Mouse (Mus musculus) hindbrain, embryonic 11.5 days (tissue): ENCODE results near the gene Olfr453. TPM values are rescaled to one million over a fixed set of nuclear protein-coding genes. Genes with fewer than 3 reads are reported as not detected.

ENCODE experiments used
- polyA plus RNA-seq: library from polyadenylated mRNA; unstranded; fragments of >200 nt; fragmentation: Nextera tagmentation; extraction: Ambion mirVana; gene quantifications from 2 replicates; pipeline ENCODE4 v1.2.1, GENCODE M21; 2014

Gene Olfr453
- polyA plus RNA-seq, 1 experiment from 2014 or later = not detected

Other genes starting within 250 kb of the Olfr453 start
- not detected in 2 replicates for gene Olfr455, start 191.8 kb upstream of the Olfr453 start, polyA plus RNA-seq
- not detected in 2 replicates for gene Tcaf3, start 141.7 kb upstream of the Olfr453 start, polyA plus RNA-seq
- 2.1 and 2.6 TPM in 2 replicates for gene Tcaf2, start 94.1 kb upstream of the Olfr453 start, polyA plus RNA-seq
- 161 and 162 TPM in 2 replicates for gene Tcaf1, start 29.3 kb upstream of the Olfr453 start, polyA plus RNA-seq
- gene Olfr38, start 17.0 kb downstream of the Olfr453 start, polyA plus RNA-seq = not detected in 2 replicates
- not detected in 2 replicates for gene Olfr452, start 45.7 kb downstream of the Olfr453 start, polyA plus RNA-seq
- gene Olfr450, start 72.6 kb downstream of the Olfr453 start, polyA plus RNA-seq = not detected in 2 replicates
- not detected in 2 replicates for gene Olfr449, start 95.0 kb downstream of the Olfr453 start, polyA plus RNA-seq
- gene Olfr448, start 151.1 kb downstream of the Olfr453 start, polyA plus RNA-seq = not detected in 2 replicates
- not detected in 2 replicates for gene Olfr447, start 169.5 kb downstream of the Olfr453 start, polyA plus RNA-seq
- not detected in 2 replicates for gene Olfr446, start 182.0 kb downstream of the Olfr453 start, polyA plus RNA-seq
- gene Olfr444, start 209.7 kb downstream of the Olfr453 start, polyA plus RNA-seq = not detected in 2 replicates